Mouse (Mus musculus) spleen, postnatal 36 days (tissue): ENCODE results near the gene Unc5cl.
A peak's percentile ranks its signal among the peaks of the same experiment; 100 is the strongest.

Experiments
- DNase-seq, 2 experiments: peaks; one replicate each; pipeline ENCODE4 v3.0.0; 2022; ENCODE audit warnings: low spot score in 2 of 2, mixed read lengths in 1 of 2

Unc5cl gene

GRCm38 (mm10) chr17:48454688-48455087 lies at the start of gene Unc5cl:
Unc5cl (plus strand) TSS chr17:48454901.
- no peak for DNase-seq

GRCm38 (mm10) chr17:48407154-48407553 lies 47.5 kb upstream of the Unc5cl start:
- no peak for DNase-seq

GRCm38 (mm10) chr17:48407910-48408525 lies 46.7 kb upstream of the Unc5cl start:
- no peak for DNase-seq

GRCm38 (mm10) chr17:48408526-48409291 lies 46.0 kb upstream of the Unc5cl start:
- DNase-seq = peak; percentile 90 to 91

GRCm38 (mm10) chr17:48409380-48410298 lies 45.1 kb upstream of the Unc5cl start, which contains the start of the genes Nfya and Oard1:
Nfya (minus strand) TSS chr17:48409906.
Oard1 (plus strand) TSS chr17:48410014.
- peak; percentile 100 for DNase-seq

GRCm38 (mm10) chr17:48410299-48410785 lies 44.4 kb upstream of the Unc5cl start:
- DNase-seq = no peak

- no peak for DNase-seq
Observed at GRCm38 (mm10) chr17:48411241-48411640, 43.5 kb upstream of the Unc5cl start.

GRCm38 (mm10) chr17:48416011-48416410 lies 38.7 kb upstream of the Unc5cl start:
- no peak for DNase-seq

GRCm38 (mm10) chr17:48416425-48417195 lies 38.1 kb upstream of the Unc5cl start:
- DNase-seq = peak; percentile 62 to 73

GRCm38 (mm10) chr17:48417521-48417920 lies 37.2 kb upstream of the Unc5cl start:
- DNase-seq = no peak

GRCm38 (mm10) chr17:48418174-48418573 lies 36.5 kb upstream of the Unc5cl start:
- DNase-seq = peak; percentile 42 to 43

- DNase-seq = no peak
Observed at GRCm38 (mm10) chr17:48418781-48419180, 35.9 kb upstream of the Unc5cl start.

- no peak for DNase-seq
Observed at GRCm38 (mm10) chr17:48419571-48419970, 35.1 kb upstream of the Unc5cl start.

- DNase-seq = no peak
Observed at GRCm38 (mm10) chr17:48424237-48424636, 30.5 kb upstream of the Unc5cl start.

- DNase-seq = peak; percentile 82 to 84
Observed at GRCm38 (mm10) chr17:48425823-48426612, 28.7 kb upstream of the Unc5cl start.

- peak; percentile 54 to 66 for DNase-seq
Observed at GRCm38 (mm10) chr17:48426991-48427750, 27.5 kb upstream of the Unc5cl start.

GRCm38 (mm10) chr17:48427852-48428530 lies 26.7 kb upstream of the Unc5cl start:
- DNase-seq = peak; percentile 78 to 81

- DNase-seq = no peak
Observed at GRCm38 (mm10) chr17:48430394-48430793, 24.3 kb upstream of the Unc5cl start.

GRCm38 (mm10) chr17:48431054-48431453 lies 23.6 kb upstream of the Unc5cl start:
- DNase-seq = no peak
